ENCODE assay signal across 19 mouse cellular contexts in genomic region chr17:87641006-87641405, GRCm38 (mm10). TPM values are rescaled to one million over a fixed set of nuclear protein-coding genes. Genes with fewer than 3 reads are reported as not detected.
A peak's percentile ranks its signal among the peaks of the same experiment; 100 is the strongest.
DNase-seq lines count a peak whose midpoint lies in the region; ATAC-seq and TF ChIP-seq lines count a peak whose summit lies in the region.
"Had no signal": no experiment of that assay in that cellular context is flagged by ENCODE, and none has a peak within 500 bp of the region (broad histone marks: within the 10 kb centered on the region; RNA-seq: fewer than 3 reads in every experiment).

No protein-coding gene starts in this region.

- intact Hi-C loops in left cerebral cortex, postnatal 4 days (cut with DNase I), result no loop called here

- peaks cover 31% of the 10 kb centered on the region for H3K36me3 ChIP-seq in intestine, postnatal 0 days (ENCODE audit: control insufficient read depth, insufficient read depth)
- H3K36me3 ChIP-seq: embryonic facial prominence, embryonic 12.5 days; heart, embryonic 12.5 days; hindbrain, embryonic 10.5 days; hindbrain, embryonic 15.5 days had no signal

- H3K4me3 ChIP-seq in intestine, postnatal 0 days (ENCODE audit: low read depth, low read length), result peak overlapping the region; percentile 78; the same call in 1 of the 2 replicates
- H3K4me3 ChIP-seq: embryonic facial prominence, embryonic 12.5 days; heart, embryonic 12.5 days; hindbrain, embryonic 10.5 days; hindbrain, embryonic 15.5 days had no signal

- peak overlapping the region; percentile 60 for H3K27ac ChIP-seq in intestine, postnatal 0 days (ENCODE audit: low read depth, low read length)
- H3K27ac ChIP-seq: embryonic facial prominence, embryonic 12.5 days; hindbrain, embryonic 10.5 days; hindbrain, embryonic 15.5 days had no signal

- DNase-seq in cerebellum, postnatal 14 days, result peak; percentile 53 to 57
- DNase-seq in cerebellum, adult 11-12 months, result no peak
- DNase-seq in left cerebral cortex, postnatal 4 days, result peak; percentile 24
- DNase-seq in left cerebral cortex, adult 8-10 months (ENCODE audit: low spot score in 2 of 2), result no peak
- no peak for DNase-seq in liver
- DNase-seq: adrenal gland, postnatal 14 days; cerebellum, adult 9-10 months; gastrocnemius, postnatal 25 days had no signal

- WGBS in intestine, postnatal 0 days, result 50% methylated on average over 12 of the region's 12 CpGs

- no peaks in the 10 kb centered on the region for H3K9me3 ChIP-seq in intestine, postnatal 0 days (ENCODE audit: control insufficient read depth)
- H3K9me3 ChIP-seq: embryonic facial prominence, embryonic 12.5 days; heart, embryonic 12.5 days; hindbrain, embryonic 10.5 days; hindbrain, embryonic 15.5 days had no signal

- no peak for ATAC-seq in intestine, postnatal 0 days
- ATAC-seq: activated CD4-positive, CD25-positive, alpha-beta regulatory T cell, adult 4 months; forebrain, embryonic 16.5 days; Patski had no signal

- H3K27me3 ChIP-seq in intestine, postnatal 0 days (replicated peaks; ENCODE audit: control insufficient read depth, insufficient read depth, low read length), result no peaks in the 10 kb centered on the region; the same call in 1 of the 2 replicates

- 0 out of 2 replicates have a peak overlapping the region, but pooled peaks have one; percentile 22 for H3K9ac ChIP-seq in intestine, postnatal 0 days (ENCODE audit: low read depth, low read length)
- H3K9ac ChIP-seq: embryonic facial prominence, embryonic 12.5 days; heart, embryonic 12.5 days; hindbrain, embryonic 15.5 days had no signal

- peak overlapping the region; percentile 63 for H3K4me2 ChIP-seq in intestine, postnatal 0 days (replicated peaks; ENCODE audit: low read depth)
- H3K4me2 ChIP-seq: embryonic facial prominence, embryonic 12.5 days; heart, embryonic 12.5 days; hindbrain, embryonic 15.5 days had no signal

- H3K4me1 ChIP-seq in intestine, postnatal 0 days (replicated peaks; ENCODE audit: control insufficient read depth, insufficient read depth, low read length), result no peaks in the 10 kb centered on the region
- H3K4me1 ChIP-seq: embryonic facial prominence, embryonic 12.5 days had no signal

- no peak for TF ChIP-seq CTCF in intestine, postnatal 0 days (IDR thresholded peaks at IDR 0.05; ENCODE audit: low read depth)

RNA-seq across cellular contexts. Expression of gene Epcam, which starts 5.2 kb away (rescaled TPM):
- under 1 TPM; 0.40 to 0.54 TPM for total RNA-seq in left cerebral cortex, postnatal 4 days (2021)
- total RNA-seq in left cerebral cortex, adult 8-10 months (2022), result under 1 TPM in 2 of 4 experiments, not detected in 2; 0.25 to 0.27 TPM
- 1,279 and 1,318 TPM in 2 replicates for polyA plus RNA-seq in intestine, postnatal 0 days (2015; fragmentation: Nextera tagmentation; extraction: Ambion mirVana)
- total RNA-seq: adrenal gland, adult 18-20 months; gastrocnemius, postnatal 25 days; heart, adult 8-10 months; heart, postnatal 25 days had no signal

RNA-seq across cellular contexts. Expression of gene Msh2, which starts 31.1 kb away (rescaled TPM):
- 10 to 100 TPM; 29.0 to 34.9 TPM for total RNA-seq in left cerebral cortex, postnatal 4 days (2021)
- 10 to 100 TPM; 32.0 to 39.4 (median 35.4) TPM for total RNA-seq in left cerebral cortex, adult 8-10 months (2022)
- polyA plus RNA-seq in intestine, postnatal 0 days (2015; fragmentation: Nextera tagmentation; extraction: Ambion mirVana), result 13.9 and 15.9 TPM in 2 replicates

Comparison
In these comparisons a context has a peak if more than half of its experiments do, and no peak if none do; other contexts are left out.
1. DNase-seq: peak in cerebellum, postnatal 14 days (2 of 2) and left cerebral cortex, postnatal 4 days (single experiment); none in cerebellum, adult 11-12 months (single experiment), left cerebral cortex, adult 8-10 months (0 of 2) and liver (single experiment).